Mouse (Mus musculus) left cerebral cortex, postnatal 36 days (tissue): Measurements from ENCODE around the gene Ppp1r37. TPM values are rescaled to one million over a fixed set of nuclear protein-coding genes. Genes with fewer than 3 reads are reported as not detected.
"Not testable (repeated sequence)": the region's sequence is repeated elsewhere in the genome, so short reads cannot be mapped to it uniquely, and the experiment has no call there.

Experiments
- DNase-seq, 2 experiments: peaks; one replicate each; pipeline ENCODE4 v3.0.0; 2021 to 2022; ENCODE audit warnings: low spot score in 2 of 2, mixed read lengths in 1 of 2
- intact Hi-C: fragments of 180-260 bp; cut with DNase I; formaldehyde crosslinking; loops from one replicate; pipeline ENCODE4 v1.15.1; 2025
- total RNA-seq, 2 experiments: library from RNA; stranded (reverse); gene quantifications; 2 replicates each; pipeline ENCODE4 v1.2.3; 2021

Gene Ppp1r37
- total RNA-seq, result 100 to 1,000 TPM; 135 to 140 TPM

DNA sequence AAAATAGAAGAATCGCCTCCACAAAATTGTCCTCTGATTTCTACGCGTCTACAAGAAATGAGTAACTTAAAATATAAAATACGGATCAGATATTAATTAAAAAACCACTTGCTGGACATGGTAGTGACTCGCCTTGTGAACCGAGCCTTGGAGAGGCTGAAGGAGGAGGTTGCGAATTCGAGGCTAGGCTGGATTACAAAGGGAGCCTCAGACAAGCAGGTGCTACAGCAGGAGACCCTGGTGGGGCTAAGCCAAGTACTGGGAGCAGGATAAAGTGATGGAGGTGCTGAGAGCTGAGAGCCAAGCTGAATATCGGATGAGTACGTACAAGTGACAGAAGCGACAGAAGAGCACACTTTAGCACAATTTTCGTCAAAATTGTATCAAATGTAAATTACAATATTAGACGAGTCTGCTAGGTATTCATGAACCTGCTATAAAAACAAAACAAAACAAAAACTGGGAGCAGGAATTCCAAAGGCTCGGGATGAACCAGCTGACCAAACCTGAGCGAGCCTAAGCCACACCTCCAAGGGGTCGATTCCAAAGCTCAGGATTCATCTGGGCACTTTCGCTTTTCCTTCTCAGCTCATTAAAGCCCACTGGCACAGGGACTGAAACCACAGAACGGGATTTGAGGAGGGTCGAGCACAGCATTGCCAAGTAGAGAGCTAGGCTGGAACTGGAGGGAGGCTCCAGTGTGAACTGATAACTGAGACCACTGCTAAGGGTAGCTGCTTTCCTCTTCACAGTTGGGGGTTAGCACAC is at the start of gene Ppp1r37:
Gene Ppp1r37 (minus strand): TSS at position 434 of the 768 bp plus-strand sequence.
- DNase-seq, result no peak
- intact Hi-C loops, result loop anchor here (5.0 kb wide), 2 partner anchors 41 to 56 kb away; partner anchors contain the start of genes Bloc1s3 and Trappc6a

DNA sequence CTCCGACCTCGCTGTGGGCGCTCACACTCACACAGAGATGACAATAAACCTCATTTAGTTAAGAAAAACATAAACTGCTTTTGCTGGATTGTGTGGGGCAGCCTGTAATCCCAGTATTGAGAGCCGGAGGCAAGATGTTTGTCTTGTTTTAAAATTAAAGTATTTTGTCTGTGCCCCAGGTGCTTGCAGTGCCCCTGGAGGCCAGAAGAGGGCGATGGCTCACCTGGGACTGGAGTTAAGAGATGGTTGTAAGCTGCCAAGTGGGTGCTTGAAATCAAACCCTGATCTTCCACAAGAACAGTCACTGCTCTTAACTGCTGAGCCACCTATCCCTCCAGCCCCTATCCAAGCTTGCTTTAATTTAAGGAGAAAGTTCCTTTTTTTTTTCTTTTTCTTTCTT is 48.1 kb upstream of the Ppp1r37 start:
- no peak for DNase-seq
- intact Hi-C loops, result no loop called here

DNA sequence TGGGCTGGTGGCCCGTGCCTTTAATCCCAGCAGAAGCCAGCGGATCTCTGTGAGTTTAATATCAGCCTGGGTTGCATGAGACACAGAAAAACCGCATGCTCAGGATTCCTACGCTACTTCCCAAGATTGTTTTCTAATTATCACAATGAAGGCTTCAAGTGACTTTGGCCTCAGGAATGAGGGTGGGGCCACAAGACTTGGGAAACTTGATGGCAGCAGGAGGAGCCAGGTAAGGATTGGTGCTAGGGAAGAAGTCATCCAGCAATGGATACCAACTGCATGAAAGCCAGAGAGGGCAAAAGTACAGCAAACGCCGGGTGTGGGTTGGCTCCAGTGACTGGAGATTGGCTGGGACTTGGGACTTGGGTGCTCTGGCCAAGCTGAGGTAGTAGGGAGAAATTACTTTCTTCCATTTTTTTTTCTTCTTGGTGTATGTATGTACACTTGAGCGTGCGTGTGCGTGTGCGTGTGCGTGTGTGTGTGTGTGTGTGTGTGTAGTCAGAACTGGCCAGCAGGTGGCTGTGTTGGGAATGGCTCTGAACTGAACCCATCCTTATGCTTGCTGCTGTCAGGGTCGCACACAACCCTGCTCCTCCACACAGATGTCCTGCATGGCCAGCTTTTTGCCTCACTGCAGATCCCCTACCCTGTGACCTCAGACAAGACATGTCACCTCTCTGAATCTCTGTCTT is 46.9 kb upstream of the Ppp1r37 start:
- intact Hi-C loops, result no loop called here
- DNase-seq, result no peak

DNA sequence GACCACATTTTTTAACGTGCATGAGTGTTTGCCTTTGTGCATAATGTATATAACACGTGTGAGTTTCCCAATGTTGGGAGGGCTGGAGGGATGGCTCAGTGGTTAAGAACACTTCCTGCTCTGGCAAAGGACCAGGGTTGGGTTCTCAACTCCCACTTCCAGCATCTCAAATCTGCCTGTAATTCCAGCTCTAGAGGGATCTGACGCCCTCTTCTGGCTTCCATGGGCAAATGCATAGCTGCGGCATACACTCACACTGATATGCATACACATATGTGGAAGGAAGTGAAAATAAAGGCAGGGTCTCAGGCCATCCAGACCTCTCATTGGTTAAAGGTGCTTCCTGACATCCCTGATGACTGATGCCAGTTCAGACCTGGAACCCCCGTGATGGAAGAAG is 44.4 kb upstream of the Ppp1r37 start:
- intact Hi-C loops, result no loop called here
- DNase-seq, result no peak

DNA sequence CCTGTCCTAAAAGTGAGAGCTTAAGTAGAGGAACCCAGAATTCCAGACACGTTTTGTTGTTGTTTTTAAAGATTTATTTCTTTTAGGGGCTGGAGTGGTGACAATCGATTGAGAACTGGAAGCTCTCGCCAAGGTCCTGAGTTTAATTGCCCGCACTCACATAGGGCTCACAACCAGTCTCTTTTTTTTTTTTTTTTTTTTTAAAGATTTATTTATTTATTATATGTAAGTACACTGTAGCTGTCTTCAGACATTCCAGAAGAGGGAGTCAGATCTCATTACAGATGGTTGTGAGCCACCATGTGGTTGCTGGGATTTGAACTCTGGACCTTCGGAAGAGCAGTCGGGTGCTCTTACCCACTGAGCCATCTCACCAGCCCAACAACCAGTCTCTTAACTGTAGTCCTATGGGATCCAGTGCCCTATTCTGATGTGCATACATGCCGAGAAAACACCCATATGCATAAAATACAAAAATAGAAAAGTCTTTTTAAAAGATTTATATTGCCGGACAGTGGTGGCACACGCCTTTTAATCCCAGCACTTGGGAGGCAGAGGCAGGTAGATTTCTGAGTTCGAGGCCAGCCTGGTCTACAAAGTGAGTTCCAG is 41.8 kb upstream of the Ppp1r37 start:
- intact Hi-C loops, DNase-seq: not testable (repeated sequence)

- intact Hi-C loops, result no loop called here
- peak; percentile 92 for DNase-seq
Measured at GRCm38 (mm10) chr7:19603849-19604605, 41.2 kb upstream of the Ppp1r37 start, which contains the start of gene Clasrp. Gene Clasrp, minus strand, starts transcription at chr7:19604486.

DNA sequence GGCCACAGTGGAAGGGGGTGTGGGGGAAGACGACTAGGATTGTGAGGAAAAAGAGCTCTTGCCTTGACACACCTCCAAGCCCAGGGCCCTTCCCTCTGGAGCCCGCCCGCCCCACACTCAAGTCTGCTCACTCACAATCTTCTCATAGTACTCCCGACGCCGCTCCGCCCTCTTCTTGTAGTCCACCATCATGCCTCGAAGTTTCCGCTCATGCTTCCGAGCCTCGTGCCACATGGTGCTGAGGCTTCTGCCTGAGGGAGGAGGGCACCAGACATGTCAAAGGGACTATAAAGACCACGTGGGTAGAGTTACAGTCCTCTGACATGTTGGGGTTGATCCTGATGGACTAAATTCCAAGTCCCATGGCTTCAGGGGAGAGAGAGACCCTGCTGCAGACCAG is 40.2 kb upstream of the Ppp1r37 start:
- intact Hi-C loops, result no loop called here
- DNase-seq, result no peak

DNA sequence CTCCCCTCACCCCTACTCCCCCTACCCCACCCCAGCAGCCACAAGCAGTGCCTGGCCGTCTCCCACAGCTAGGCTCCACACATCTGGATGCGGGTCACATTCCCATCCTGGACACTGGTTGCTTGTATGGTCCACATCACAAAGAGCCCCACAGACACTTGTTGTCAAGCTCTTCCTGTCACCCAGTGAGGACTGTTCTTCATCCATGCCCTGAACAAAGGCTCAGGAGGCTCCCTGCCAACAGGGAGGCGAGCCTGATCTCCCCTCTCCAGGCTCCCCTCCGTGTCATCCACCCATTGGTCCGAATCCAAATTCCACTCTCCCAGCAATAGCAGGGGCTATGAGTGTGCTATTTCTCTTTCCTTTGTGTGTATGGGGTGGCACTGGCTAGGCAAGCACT is 37.7 kb upstream of the Ppp1r37 start:
- intact Hi-C loops, result no loop called here
- DNase-seq, result no peak

GRCm38 (mm10) chr7:19593061-19593730 is 30.3 kb upstream of the Ppp1r37 start:
- intact Hi-C loops, result no loop called here

GRCm38 (mm10) chr7:19589917-19590316 is 27.0 kb upstream of the Ppp1r37 start:
- DNase-seq, result peak; percentile 68 to 70
- intact Hi-C loops, result loop anchor here (2.0 kb wide), 1 partner anchor 29 kb away; no protein-coding TSS in a partner anchor

More at GRCm38 (mm10) chr7:19593061-19593730, 30.3 kb upstream of the Ppp1r37 start:
- DNase-seq, result no peak

DNA sequence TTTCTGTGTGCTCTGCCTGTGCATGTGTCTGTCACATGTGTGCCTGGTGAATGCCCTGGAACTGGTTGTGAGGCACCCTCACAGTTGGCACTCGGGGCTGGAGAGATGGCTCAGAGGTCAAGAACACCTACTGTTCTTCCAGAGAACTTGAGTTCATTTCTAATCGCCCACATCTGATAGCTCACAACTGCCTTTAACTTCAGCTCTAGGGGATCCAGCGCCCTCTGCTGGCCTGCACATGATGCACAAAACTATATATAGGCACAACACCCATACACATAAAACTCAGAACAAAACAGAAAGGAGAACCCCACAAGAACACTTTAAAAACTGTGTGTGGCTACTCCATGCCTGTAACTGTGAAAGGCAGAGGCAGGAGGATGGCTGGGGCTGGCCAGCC is 26.3 kb upstream of the Ppp1r37 start:
- intact Hi-C loops, result no loop called here

DNA sequence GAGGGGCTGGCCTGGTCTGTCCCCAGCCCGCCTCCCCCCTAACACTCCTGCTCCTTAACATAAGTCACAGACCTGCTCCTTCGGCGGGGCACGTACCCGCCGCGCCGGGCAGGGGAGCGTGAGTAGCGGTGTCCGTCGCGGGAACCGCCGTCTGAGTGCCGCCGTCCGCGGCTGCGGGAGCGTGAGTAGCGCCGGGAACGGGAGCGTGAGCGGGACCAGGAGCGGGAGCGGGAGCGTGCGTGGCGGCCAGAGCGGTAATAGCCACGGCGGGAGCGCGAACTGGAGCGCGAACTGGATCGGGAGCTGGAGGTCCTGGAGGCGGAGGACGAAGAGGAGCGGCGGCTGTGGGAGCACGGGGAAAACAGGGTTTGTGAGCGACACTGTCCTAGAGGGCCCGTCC is 23.4 kb upstream of the Ppp1r37 start:
- intact Hi-C loops, result no loop called here
- no peak for DNase-seq

More for the DNA sequence above, 26.3 kb upstream of the Ppp1r37 start:
- no peak for DNase-seq

GRCm38 (mm10) chr7:19580634-19581033 is 17.8 kb upstream of the Ppp1r37 start:
- intact Hi-C loops, result no loop called here
- no peak for DNase-seq

- no peak for DNase-seq
- intact Hi-C loops, result no loop called here
Measured at GRCm38 (mm10) chr7:19579751-19580150, 16.9 kb upstream of the Ppp1r37 start.

- intact Hi-C loops, result no loop called here
- no peak for DNase-seq
Measured at GRCm38 (mm10) chr7:19578436-19578835, 15.6 kb upstream of the Ppp1r37 start.

GRCm38 (mm10) chr7:19577877-19578414 is 15.1 kb upstream of the Ppp1r37 start:
- intact Hi-C loops, result no loop called here
- no peak for DNase-seq

- DNase-seq, result no peak
Measured at GRCm38 (mm10) chr7:19577141-19577852, 14.4 kb upstream of the Ppp1r37 start, which contains the start of the genes Zfp296 and Gemin7. Gene Zfp296, plus strand, starts transcription at chr7:19577287. Gene Gemin7, minus strand, starts transcription at chr7:19577595.

GRCm38 (mm10) chr7:19575559-19575958 is 12.7 kb upstream of the Ppp1r37 start:
- intact Hi-C loops, result no loop called here
- no peak for DNase-seq

More at GRCm38 (mm10) chr7:19577141-19577852, 14.4 kb upstream of the Ppp1r37 start, which contains the start of the genes Zfp296 and Gemin7:
- intact Hi-C loops, result no loop called here
